Mouse (Mus musculus): ENCODE results near the gene Otop3. TPM values are rescaled to one million over a fixed set of nuclear protein-coding genes. Genes with fewer than 3 reads are reported as not detected.

Otop3 gene
- polyA plus RNA-seq, 1 experiment from 2014 or later: 0.28 TPM

DNA sequence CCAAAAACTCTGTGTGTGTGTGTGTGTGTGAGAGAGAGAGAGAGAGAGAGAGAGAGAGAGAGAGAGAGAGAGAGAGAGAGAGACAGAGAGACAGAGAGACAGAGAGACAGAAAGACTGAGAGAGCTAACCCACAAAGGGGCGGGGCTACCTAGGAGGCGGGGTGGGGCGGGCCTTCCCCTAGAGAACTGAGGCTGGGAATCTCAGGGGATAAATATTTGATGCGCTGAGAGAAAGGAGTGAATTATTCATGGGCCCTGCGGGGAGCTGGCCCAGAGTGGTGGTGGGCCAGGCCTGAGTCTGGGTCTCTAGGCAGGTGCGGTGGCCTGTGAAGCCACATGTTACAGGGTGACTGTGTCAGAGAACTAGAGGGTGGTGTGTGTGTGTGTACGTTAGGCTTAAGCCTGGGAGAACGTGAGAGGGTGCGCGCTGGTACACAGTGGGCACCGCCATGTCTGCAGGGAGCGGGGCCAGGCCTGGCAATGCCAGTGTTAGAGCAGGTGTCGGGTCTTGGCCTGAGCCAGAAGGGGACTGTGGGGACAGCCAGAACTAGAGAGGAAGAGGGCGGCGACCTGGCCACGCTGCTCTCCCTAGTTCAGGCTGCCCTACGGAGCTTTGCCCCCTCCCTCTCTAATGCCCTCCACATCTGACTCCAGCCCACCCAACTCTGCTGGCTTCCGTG, 14.7 kb upstream of the Otop3 start:
- H3K36me3 ChIP-seq: no peaks in the 10 kb centered on the region
- no peak overlapping the region; the same call in 1 of the 2 replicates for H3K4me2 ChIP-seq (replicated peaks)
- no peaks in the 10 kb centered on the region for H3K9me3 ChIP-seq
- H3K4me3 ChIP-seq: no peak overlapping the region
- no peak overlapping the region for H3K9ac ChIP-seq (replicated peaks)
- WGBS: 3% methylated on average over 18 of the region's 18 CpGs
- peaks cover 100% of the 10 kb centered on the region for H3K27me3 ChIP-seq
- H3K27ac ChIP-seq (replicated peaks): no peak overlapping the region
- peaks cover 27% of the 10 kb centered on the region for H3K4me1 ChIP-seq
- ATAC-seq (ENCODE audit: low FRiP score, low read depth): no peak

DNA sequence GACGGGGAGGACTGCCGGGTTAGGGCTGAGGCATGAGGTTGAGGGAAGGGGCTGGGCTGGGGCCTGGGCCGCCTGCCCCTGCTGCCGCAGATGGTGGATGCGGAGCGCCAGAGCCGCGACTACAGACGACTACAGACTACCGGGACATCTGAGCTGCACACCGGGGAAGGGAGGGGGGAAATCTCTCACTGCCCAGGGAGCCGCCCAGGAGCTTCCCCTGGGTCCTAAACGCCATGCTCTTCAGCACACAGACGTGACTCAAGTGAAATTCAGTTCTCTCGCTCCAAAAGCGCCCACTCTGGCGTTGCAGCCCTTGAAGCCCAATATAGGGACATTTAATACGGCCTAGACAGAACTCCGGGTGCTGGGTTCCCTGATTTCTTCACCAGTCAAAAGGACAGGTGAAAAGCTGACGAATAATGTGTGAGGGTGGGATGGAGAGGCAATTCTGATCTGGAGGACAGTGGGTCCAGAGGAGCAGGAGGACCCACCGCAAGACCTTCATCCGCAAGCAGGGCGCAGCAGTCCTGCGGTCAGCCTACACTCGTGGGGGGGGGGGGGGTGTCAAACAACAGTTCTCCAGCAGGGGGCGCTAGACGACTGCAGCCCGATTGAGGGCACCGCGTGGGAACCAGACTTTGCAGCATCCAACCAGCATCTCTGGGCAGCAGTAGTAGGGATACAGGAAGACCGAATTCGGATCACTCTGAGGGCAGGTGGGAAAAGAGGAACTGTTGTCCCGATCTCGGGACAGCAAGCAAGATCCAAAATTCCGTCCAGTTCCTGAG, 12.4 kb upstream of the Otop3 start, which contains the start of gene Ush1g:
Gene Ush1g, minus strand, starts transcription at position 136 of the 788 bp plus-strand sequence.
- Histone ChIP-seq H3K27ac (replicated peaks) (no peak within 1 kb of the TSS), H3K4me2 (replicated peaks) (peak within 1 kb of the TSS; percentile 10), H3K4me3 (no peak within 1 kb of the TSS), H3K27me3 (peaks cover 90% of the 10 kb centered on the region), H3K36me3 (no peaks in the 10 kb centered on the region), H3K4me1 (peaks cover 27% of the 10 kb centered on the region), H3K9me3 (no peaks in the 10 kb centered on the region), H3K9ac (replicated peaks) (no peak within 1 kb of the TSS)
- ATAC-seq (ENCODE audit: low FRiP score, low read depth): no peak
- WGBS: 4% methylated on average over 35 of the region's 35 CpGs

DNA sequence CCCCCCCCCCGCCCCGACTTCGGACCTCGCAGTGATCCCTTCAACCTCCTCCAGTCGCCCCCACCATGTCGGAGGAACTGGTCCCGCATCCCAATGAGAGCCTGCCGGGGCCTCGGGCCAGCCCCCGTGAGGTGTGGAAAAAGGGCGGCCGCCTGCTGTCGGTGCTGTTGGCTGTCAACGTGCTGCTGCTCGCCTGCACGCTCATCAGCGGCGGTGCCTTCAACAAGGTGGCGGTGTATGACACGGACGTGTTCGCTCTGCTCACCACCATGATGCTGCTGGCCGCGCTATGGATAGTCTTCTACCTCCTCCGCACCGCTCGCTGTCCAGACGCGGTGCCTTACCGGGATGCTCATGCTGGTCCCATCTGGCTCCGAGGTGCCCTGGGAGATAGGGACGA, 11.2 kb upstream of the Otop3 start:
- 22% methylated on average over 32 of the region's 32 CpGs for WGBS
- Histone ChIP-seq H3K4me2 (replicated peaks) (0 out of 2 replicates have a peak overlapping the region, but pooled peaks have one; percentile 9), H3K4me3 (no peak overlapping the region), H3K9me3 (no peaks in the 10 kb centered on the region), H3K27ac (replicated peaks) (no peak overlapping the region), H3K36me3 (no peaks in the 10 kb centered on the region), H3K4me1 (peaks cover 20% of the 10 kb centered on the region), H3K9ac (replicated peaks) (no peak overlapping the region), H3K27me3 (peaks cover 78% of the 10 kb centered on the region)
- no peak for ATAC-seq (ENCODE audit: low FRiP score, low read depth)

DNA sequence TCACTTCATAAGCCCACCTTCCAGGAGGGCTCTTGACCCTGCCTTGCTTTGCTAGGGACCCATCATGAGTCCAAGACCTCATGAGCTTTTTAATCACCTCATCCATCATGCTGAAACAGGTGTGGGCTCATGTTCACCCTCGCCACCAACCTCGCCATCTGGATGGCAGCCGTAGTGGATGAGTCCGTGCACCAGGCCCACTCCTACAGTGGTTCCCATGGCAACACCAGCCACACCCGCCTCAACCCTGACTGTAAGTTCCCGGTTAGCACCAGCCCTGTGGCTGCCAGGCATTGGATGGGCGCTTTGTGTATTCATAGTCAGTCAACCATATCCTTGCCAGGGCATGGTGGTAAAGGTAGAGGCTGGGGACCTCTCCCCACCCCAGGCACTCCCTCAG, 7.8 kb upstream of the Otop3 start:
- Histone ChIP-seq H3K27ac (replicated peaks) (no peak overlapping the region), H3K9ac (replicated peaks) (no peak overlapping the region), H3K36me3 (no peaks in the 10 kb centered on the region), H3K4me3 (no peak overlapping the region), H3K4me1 (peaks cover 7% of the 10 kb centered on the region), H3K9me3 (no peaks in the 10 kb centered on the region), H3K4me2 (replicated peaks) (no peak overlapping the region), H3K27me3 (peaks cover 52% of the 10 kb centered on the region)
- ATAC-seq (ENCODE audit: low FRiP score, low read depth): no peak
- 79% methylated on average over 7 of the region's 7 CpGs for WGBS

DNA sequence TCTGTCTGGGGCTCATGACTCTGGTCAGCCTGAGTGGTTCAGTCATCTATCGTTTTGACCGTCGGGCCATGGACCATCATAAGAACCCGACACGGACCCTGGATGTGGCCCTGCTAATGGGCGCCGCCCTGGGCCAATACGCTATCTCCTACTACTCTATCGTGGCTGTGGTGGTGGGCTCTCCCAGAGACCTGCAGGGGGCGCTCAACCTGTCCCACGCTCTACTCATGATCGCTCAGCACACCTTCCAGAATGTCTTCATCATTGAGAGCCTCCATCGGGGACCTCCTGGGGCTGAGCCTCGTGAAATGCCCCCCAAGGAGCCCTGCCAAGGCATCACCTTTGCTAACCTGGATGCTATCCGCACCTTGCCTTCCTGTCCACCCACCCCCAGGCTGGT, 5.2 kb upstream of the Otop3 start:
- H3K27ac ChIP-seq (replicated peaks): no peak overlapping the region
- no peak for ATAC-seq (ENCODE audit: low FRiP score, low read depth)
- 0 out of 2 replicates have a peak, but pooled peaks cover 3% of the 10 kb centered on the region for H3K4me1 ChIP-seq
- peaks cover 50% of the 10 kb centered on the region for H3K27me3 ChIP-seq
- no peak overlapping the region for H3K4me2 ChIP-seq (replicated peaks)
- H3K9ac ChIP-seq (replicated peaks): no peak overlapping the region
- 76% methylated on average over 15 of the region's 15 CpGs for WGBS
- H3K4me3 ChIP-seq: no peak overlapping the region
- H3K36me3 ChIP-seq: no peaks in the 10 kb centered on the region
- H3K9me3 ChIP-seq: no peaks in the 10 kb centered on the region

DNA sequence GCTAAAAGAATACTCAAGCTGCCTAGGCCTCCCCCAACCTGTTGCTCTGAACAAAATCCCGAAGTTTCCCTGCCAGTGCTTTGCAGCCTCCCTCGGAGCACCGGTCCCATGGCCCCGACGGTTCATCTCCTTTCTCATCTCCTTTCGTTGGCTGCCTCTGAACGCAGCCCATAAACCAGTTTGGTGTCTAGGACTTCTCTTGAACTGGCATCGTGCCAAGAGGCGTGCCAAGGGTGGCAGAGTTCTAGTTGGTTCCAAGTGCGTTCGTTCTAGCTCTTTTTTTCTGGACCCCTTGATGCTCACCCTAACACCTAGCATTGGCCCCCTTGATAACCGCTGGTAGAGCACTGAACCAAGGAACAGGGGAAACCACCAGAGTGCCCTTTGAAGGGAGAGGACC, 692 bp downstream of the Otop3 start:
- H3K27ac ChIP-seq (replicated peaks): no peak overlapping the region
- WGBS: 57% methylated on average over 12 of the region's 12 CpGs
- 0 out of 2 replicates have a peak overlapping the region, but pooled peaks have one; percentile 31 for H3K9ac ChIP-seq (replicated peaks)
- H3K4me3 ChIP-seq: no peak overlapping the region
- peaks cover 18% of the 10 kb centered on the region; the same call in 1 of the 2 replicates for H3K4me1 ChIP-seq
- H3K27me3 ChIP-seq: peaks cover 79% of the 10 kb centered on the region
- no peaks in the 10 kb centered on the region for H3K36me3 ChIP-seq
- H3K9me3 ChIP-seq: no peaks in the 10 kb centered on the region
- 0 out of 2 replicates have a peak overlapping the region, but pooled peaks have one; percentile 57 for H3K4me2 ChIP-seq (replicated peaks)
- ATAC-seq (ENCODE audit: low FRiP score, low read depth): no peak

DNA sequence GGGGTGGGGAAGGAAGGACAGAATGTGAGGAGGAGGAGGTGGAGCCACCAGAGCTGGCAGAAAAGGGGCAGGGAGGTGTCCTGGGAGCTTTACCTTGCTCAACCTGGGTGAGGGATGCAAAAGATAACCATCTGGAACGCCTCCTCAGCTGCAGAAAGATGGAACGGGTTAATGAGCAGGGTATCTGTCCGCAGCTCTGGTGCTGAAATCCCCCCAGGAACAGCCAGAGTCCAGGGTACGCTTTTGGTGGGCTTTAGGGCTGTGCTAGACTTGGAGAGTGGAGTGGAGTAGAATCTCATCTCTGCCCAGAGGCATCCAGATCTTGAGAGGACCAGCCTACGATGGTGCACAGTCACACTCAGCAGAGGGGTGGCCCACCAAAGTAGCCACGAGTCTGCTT, 1.6 kb downstream of the Otop3 start:
- Histone ChIP-seq H3K9ac (replicated peaks) (no peak overlapping the region), H3K36me3 (no peaks in the 10 kb centered on the region), H3K27ac (replicated peaks) (no peak overlapping the region), H3K4me1 (peaks cover 18% of the 10 kb centered on the region; the same call in 1 of the 2 replicates), H3K4me3 (no peak overlapping the region), H3K4me2 (replicated peaks) (no peak overlapping the region), H3K9me3 (no peaks in the 10 kb centered on the region), H3K27me3 (peaks cover 85% of the 10 kb centered on the region)
- no peak for ATAC-seq (ENCODE audit: low FRiP score, low read depth)
- WGBS: 19% methylated on average over 6 of the region's 6 CpGs

DNA sequence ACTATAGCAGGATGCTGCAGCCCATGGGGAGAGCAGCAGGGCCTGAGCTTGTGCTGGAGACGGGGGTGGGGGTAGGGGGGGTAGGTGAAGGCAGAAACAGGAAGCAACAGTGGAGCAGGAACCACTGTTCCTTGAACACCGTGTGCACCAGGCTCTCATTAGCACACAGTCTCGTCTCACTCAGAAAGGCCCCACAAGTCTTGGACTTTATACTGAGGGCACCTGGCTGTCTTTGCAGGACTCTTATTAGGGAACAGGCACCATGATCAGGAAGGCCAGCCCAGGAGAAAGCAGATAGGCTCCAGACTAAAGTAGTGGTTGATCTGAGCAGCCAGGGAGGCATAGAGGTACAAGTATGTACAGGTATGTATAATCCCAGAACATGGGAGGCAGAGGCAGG, 2.8 kb downstream of the Otop3 start:
- H3K4me2 ChIP-seq (replicated peaks): no peak overlapping the region
- peaks cover 78% of the 10 kb centered on the region for H3K27me3 ChIP-seq
- no peak overlapping the region for H3K4me3 ChIP-seq
- H3K36me3 ChIP-seq: no peaks in the 10 kb centered on the region
- H3K27ac ChIP-seq (replicated peaks): no peak overlapping the region
- 68% methylated on average over 3 of the region's 3 CpGs for WGBS
- peaks cover 18% of the 10 kb centered on the region; the same call in 1 of the 2 replicates for H3K4me1 ChIP-seq
- no peak overlapping the region for H3K9ac ChIP-seq (replicated peaks)
- H3K9me3 ChIP-seq: no peaks in the 10 kb centered on the region
- no peak for ATAC-seq (ENCODE audit: low FRiP score, low read depth)

DNA sequence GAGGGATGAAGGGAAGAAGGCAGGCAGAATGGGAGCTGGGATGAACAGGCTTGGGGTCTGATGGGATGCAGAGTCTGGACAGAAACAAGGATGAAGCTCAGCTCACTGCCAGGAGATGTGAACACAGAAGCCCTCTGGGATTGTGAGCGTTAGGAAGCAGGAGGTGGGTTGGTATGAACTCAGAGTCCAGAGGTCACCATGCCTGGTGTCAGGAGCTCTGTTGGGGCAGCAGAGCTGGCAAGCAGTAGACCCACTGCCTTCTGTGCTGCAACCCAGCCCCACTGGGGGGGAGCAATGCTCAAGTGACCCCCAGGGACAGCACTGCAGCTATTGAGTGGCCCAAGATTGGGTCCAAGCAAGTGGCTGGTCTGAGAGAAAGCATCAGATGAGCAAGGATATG, 3.3 kb downstream of the Otop3 start:
- 81% methylated on average over 1 of the region's 1 CpGs for WGBS
- Histone ChIP-seq H3K4me2 (replicated peaks) (no peak overlapping the region), H3K4me3 (no peak overlapping the region), H3K9ac (replicated peaks) (no peak overlapping the region), H3K27me3 (peaks cover 73% of the 10 kb centered on the region), H3K4me1 (peaks cover 18% of the 10 kb centered on the region; the same call in 1 of the 2 replicates), H3K36me3 (no peaks in the 10 kb centered on the region), H3K27ac (replicated peaks) (no peak overlapping the region), H3K9me3 (no peaks in the 10 kb centered on the region)
- no peak for ATAC-seq (ENCODE audit: low FRiP score, low read depth)

DNA sequence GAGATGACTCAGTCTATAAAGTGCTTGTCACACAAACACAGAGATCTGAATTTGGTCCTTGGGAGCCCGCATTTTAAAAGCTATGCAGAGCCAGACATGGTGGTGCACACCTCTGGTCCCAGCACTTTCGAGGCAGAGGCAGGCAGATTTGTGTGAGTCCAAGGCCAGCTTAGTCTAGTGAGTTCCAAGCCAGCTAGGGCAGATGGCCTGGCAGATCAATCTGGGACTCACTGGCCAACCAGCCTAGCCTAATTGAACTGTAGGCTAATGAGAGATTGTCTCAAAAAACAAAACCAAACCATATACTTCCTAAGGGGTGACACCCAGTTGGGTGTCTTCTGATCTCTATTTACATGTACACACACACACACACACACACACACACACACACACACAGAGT, 6.7 kb downstream of the Otop3 start:
- no peak for ATAC-seq (ENCODE audit: low FRiP score, low read depth)
- peaks cover 56% of the 10 kb centered on the region for H3K27me3 ChIP-seq
- H3K27ac ChIP-seq (replicated peaks): no peak overlapping the region
- H3K9me3 ChIP-seq: no peaks in the 10 kb centered on the region
- no peak overlapping the region for H3K4me3 ChIP-seq
- H3K4me1 ChIP-seq: no peaks in the 10 kb centered on the region; the same call in none of the 2 replicates
- 75% methylated on average over 2 of the region's 2 CpGs for WGBS
- H3K4me2 ChIP-seq (replicated peaks): no peak overlapping the region
- H3K36me3 ChIP-seq: no peaks in the 10 kb centered on the region
- H3K9ac ChIP-seq (replicated peaks): no peak overlapping the region

DNA sequence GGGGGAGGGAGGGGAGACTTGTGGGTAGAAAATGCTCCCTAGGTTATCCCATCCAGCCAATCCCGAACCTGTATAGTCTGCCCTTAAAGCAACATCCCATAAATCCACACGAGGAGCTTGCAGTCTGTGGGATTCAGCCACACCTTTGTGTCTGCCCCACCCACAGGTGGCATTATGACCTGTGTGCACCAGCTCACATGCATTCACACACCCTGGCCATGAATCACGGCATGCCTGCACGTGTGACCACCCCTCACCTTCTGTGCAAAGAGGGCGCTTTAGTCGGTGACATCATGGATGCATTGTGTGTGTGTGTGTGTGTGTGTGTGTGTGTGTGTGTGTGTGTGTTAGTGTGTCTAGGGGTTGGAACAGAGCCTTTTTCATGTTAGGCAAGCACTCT, 7.3 kb downstream of the Otop3 start:
- H3K27me3 ChIP-seq: peaks cover 53% of the 10 kb centered on the region
- WGBS: 77% methylated on average over 6 of the region's 6 CpGs
- H3K4me3 ChIP-seq: no peak overlapping the region
- H3K9ac ChIP-seq (replicated peaks): no peak overlapping the region
- no peak overlapping the region for H3K4me2 ChIP-seq (replicated peaks)
- H3K36me3 ChIP-seq: no peaks in the 10 kb centered on the region
- no peak for ATAC-seq (ENCODE audit: low FRiP score, low read depth)
- no peak overlapping the region for H3K27ac ChIP-seq (replicated peaks)
- no peaks in the 10 kb centered on the region; the same call in 1 of the 2 replicates for H3K4me1 ChIP-seq
- no peaks in the 10 kb centered on the region for H3K9me3 ChIP-seq

DNA sequence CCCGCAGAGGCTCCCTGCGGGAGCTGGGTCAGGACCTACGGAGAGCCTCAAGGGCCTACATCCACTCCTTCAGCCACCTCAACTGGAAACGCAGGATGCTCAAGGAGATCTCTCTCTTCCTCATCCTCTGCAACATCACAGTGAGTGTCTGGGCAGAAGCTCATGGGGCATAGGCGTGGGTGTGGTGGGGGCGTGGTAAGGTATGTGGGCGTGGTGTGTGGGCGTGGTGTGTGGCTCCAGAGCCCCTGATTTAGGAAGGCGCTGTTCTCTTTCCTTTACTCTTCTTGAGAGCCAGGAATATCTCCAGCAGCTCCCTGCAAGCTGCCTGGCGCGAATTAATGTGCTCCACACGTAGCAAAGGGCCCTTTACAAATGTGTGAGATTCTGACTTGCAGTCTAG, 10.4 kb downstream of the Otop3 start:
- H3K9me3 ChIP-seq: no peaks in the 10 kb centered on the region
- no peak for ATAC-seq (ENCODE audit: low FRiP score, low read depth)
- H3K4me2 ChIP-seq (replicated peaks): no peak overlapping the region
- peaks cover 47% of the 10 kb centered on the region for H3K27me3 ChIP-seq
- WGBS: 14% methylated on average over 12 of the region's 12 CpGs
- H3K36me3 ChIP-seq: peaks cover 6% of the 10 kb centered on the region; the same call in 1 of the 2 replicates
- no peak overlapping the region for H3K4me3 ChIP-seq
- H3K4me1 ChIP-seq: no peaks in the 10 kb centered on the region; the same call in 1 of the 2 replicates
- H3K9ac ChIP-seq (replicated peaks): no peak overlapping the region
- H3K27ac ChIP-seq (replicated peaks): no peak overlapping the region

Measured in midbrain, embryonic 12.5 days (tissue).